Mouse (Mus musculus): Measurements from ENCODE around the gene Loxl3. TPM values are rescaled to one million over a fixed set of nuclear protein-coding genes. Genes with fewer than 3 reads are reported as not detected.

Gene Loxl3
- polyA plus RNA-seq, 1 experiment from 2014 or later, result 6.2 TPM

GRCm38 (mm10) chr6:83019044-83019443 lies 14.9 kb upstream of the Loxl3 start:
- H3K27me3 ChIP-seq (ENCODE audit: control insufficient read depth, insufficient read depth, low read length), result no peaks in the 10 kb centered on the region
- H3K9ac ChIP-seq (ENCODE audit: low read length), result no peak overlapping the region
- H3K27ac ChIP-seq (replicated peaks in 1 of 2; ENCODE audit: control insufficient read depth in 1 of 2, insufficient read depth in 1 of 2, low read depth in 2 of 2, low read length in 2 of 2), result no peak overlapping the region
- H3K4me3 ChIP-seq (ENCODE audit: control insufficient read depth in 1 of 2, insufficient read depth in 1 of 2, low read depth in 1 of 2, low read length in 2 of 2), result no peak overlapping the region
- no peaks in the 10 kb centered on the region for H3K9me3 ChIP-seq (ENCODE audit: control insufficient read depth, low read length)
- no peaks in the 10 kb centered on the region for H3K36me3 ChIP-seq (ENCODE audit: control insufficient read depth, insufficient read depth, low read length)
- no peak for ATAC-seq (ENCODE audit: insufficient number of reproducible peaks, insufficient read depth, low FRiP score, low read depth)
- H3K4me2 ChIP-seq (ENCODE audit: low read length), result no peak overlapping the region
- WGBS, result 63% methylated on average over 3 of the region's 3 CpGs
- peaks cover 3 to 7% of the 10 kb centered on the region in 2 experiments; a peak in 3 of 4 replicates for H3K4me1 ChIP-seq (ENCODE audit: control insufficient read depth in 2 of 2, insufficient read depth in 2 of 2, low read length in 2 of 2)

GRCm38 (mm10) chr6:83020121-83020520 lies 13.9 kb upstream of the Loxl3 start:
- no peaks in the 10 kb centered on the region for H3K9me3 ChIP-seq (ENCODE audit: control insufficient read depth, low read length)
- H3K27me3 ChIP-seq (ENCODE audit: control insufficient read depth, insufficient read depth, low read length), result no peaks in the 10 kb centered on the region
- ATAC-seq (ENCODE audit: insufficient number of reproducible peaks, insufficient read depth, low FRiP score, low read depth), result no peak
- peaks cover 0 to 7% of the 10 kb centered on the region in 2 experiments; a peak in 1 of 4 replicates for H3K4me1 ChIP-seq (ENCODE audit: control insufficient read depth in 2 of 2, insufficient read depth in 2 of 2, low read length in 2 of 2)
- H3K27ac ChIP-seq (replicated peaks in 1 of 2; ENCODE audit: control insufficient read depth in 1 of 2, insufficient read depth in 1 of 2, low read depth in 2 of 2, low read length in 2 of 2), result no peak overlapping the region
- H3K9ac ChIP-seq (ENCODE audit: low read length), result no peak overlapping the region
- no peak overlapping the region for H3K4me2 ChIP-seq (ENCODE audit: low read length)
- H3K4me3 ChIP-seq (ENCODE audit: control insufficient read depth in 1 of 2, insufficient read depth in 1 of 2, low read depth in 1 of 2, low read length in 2 of 2), result no peak overlapping the region
- WGBS, result 92% methylated on average over 6 of the region's 6 CpGs
- no peaks in the 10 kb centered on the region for H3K36me3 ChIP-seq (ENCODE audit: control insufficient read depth, insufficient read depth, low read length)

GRCm38 (mm10) chr6:83020836-83021593 lies 13.0 kb upstream of the Loxl3 start:
- Histone ChIP-seq H3K27me3 (ENCODE audit: control insufficient read depth, insufficient read depth, low read length) (no peaks in the 10 kb centered on the region), H3K36me3 (ENCODE audit: control insufficient read depth, insufficient read depth, low read length) (no peaks in the 10 kb centered on the region), H3K4me2 (ENCODE audit: low read length) (no peak overlapping the region), H3K4me1 (ENCODE audit: control insufficient read depth in 2 of 2, insufficient read depth in 2 of 2, low read length in 2 of 2) (peaks cover 0 to 7% of the 10 kb centered on the region in 2 experiments; a peak in 1 of 4 replicates), H3K9ac (ENCODE audit: low read length) (no peak overlapping the region), H3K9me3 (ENCODE audit: control insufficient read depth, low read length) (no peaks in the 10 kb centered on the region), H3K4me3 (ENCODE audit: control insufficient read depth in 1 of 2, insufficient read depth in 1 of 2, low read depth in 1 of 2, low read length in 2 of 2) (no peak overlapping the region), H3K27ac (replicated peaks in 1 of 2; ENCODE audit: control insufficient read depth in 1 of 2, insufficient read depth in 1 of 2, low read depth in 2 of 2, low read length in 2 of 2) (no peak overlapping the region)
- ATAC-seq (ENCODE audit: insufficient number of reproducible peaks, insufficient read depth, low FRiP score, low read depth), result no peak
- 71% methylated on average over 4 of the region's 4 CpGs for WGBS

- Histone ChIP-seq H3K27ac (replicated peaks in 1 of 2; ENCODE audit: control insufficient read depth in 1 of 2, insufficient read depth in 1 of 2, low read depth in 2 of 2, low read length in 2 of 2) (no peak overlapping the region), H3K9ac (ENCODE audit: low read length) (no peak overlapping the region), H3K4me3 (ENCODE audit: control insufficient read depth in 1 of 2, insufficient read depth in 1 of 2, low read depth in 1 of 2, low read length in 2 of 2) (no peak overlapping the region), H3K27me3 (ENCODE audit: control insufficient read depth, insufficient read depth, low read length) (peaks cover 4% of the 10 kb centered on the region; the same call in 1 of the 2 replicates), H3K4me1 (ENCODE audit: control insufficient read depth in 2 of 2, insufficient read depth in 2 of 2, low read length in 2 of 2) (peaks cover 0 to 6% of the 10 kb centered on the region in 2 experiments; a peak in 1 of 4 replicates), H3K36me3 (ENCODE audit: control insufficient read depth, insufficient read depth, low read length) (no peaks in the 10 kb centered on the region), H3K4me2 (ENCODE audit: low read length) (no peak overlapping the region), H3K9me3 (ENCODE audit: control insufficient read depth, low read length) (no peaks in the 10 kb centered on the region)
- 74% methylated on average over 9 of the region's 9 CpGs for WGBS
- ATAC-seq (ENCODE audit: insufficient number of reproducible peaks, insufficient read depth, low FRiP score, low read depth), result no peak
These were observed 11.0 kb upstream of the Loxl3 start for GRCm38 (mm10) chr6:83023008-83023407.

GRCm38 (mm10) chr6:83023786-83024185 lies 10.2 kb upstream of the Loxl3 start:
- WGBS, result 86% methylated on average over 2 of the region's 2 CpGs
- peaks cover 0 to 6% of the 10 kb centered on the region in 2 experiments; a peak in 1 of 4 replicates for H3K4me1 ChIP-seq (ENCODE audit: control insufficient read depth in 2 of 2, insufficient read depth in 2 of 2, low read length in 2 of 2)
- no peaks in the 10 kb centered on the region for H3K9me3 ChIP-seq (ENCODE audit: control insufficient read depth, low read length)
- no peak overlapping the region for H3K9ac ChIP-seq (ENCODE audit: low read length)
- H3K27ac ChIP-seq (replicated peaks in 1 of 2; ENCODE audit: control insufficient read depth in 1 of 2, insufficient read depth in 1 of 2, low read depth in 2 of 2, low read length in 2 of 2), result no peak overlapping the region
- H3K36me3 ChIP-seq (ENCODE audit: control insufficient read depth, insufficient read depth, low read length), result no peaks in the 10 kb centered on the region
- H3K4me3 ChIP-seq (ENCODE audit: control insufficient read depth in 1 of 2, insufficient read depth in 1 of 2, low read depth in 1 of 2, low read length in 2 of 2), result no peak overlapping the region
- H3K27me3 ChIP-seq (ENCODE audit: control insufficient read depth, insufficient read depth, low read length), result peaks cover 10% of the 10 kb centered on the region
- H3K4me2 ChIP-seq (ENCODE audit: low read length), result no peak overlapping the region
- ATAC-seq (ENCODE audit: insufficient number of reproducible peaks, insufficient read depth, low FRiP score, low read depth), result no peak

- peaks cover 16% of the 10 kb centered on the region for H3K27me3 ChIP-seq (ENCODE audit: control insufficient read depth, insufficient read depth, low read length)
- H3K27ac ChIP-seq (replicated peaks in 1 of 2; ENCODE audit: control insufficient read depth in 1 of 2, insufficient read depth in 1 of 2, low read depth in 2 of 2, low read length in 2 of 2), result no peak overlapping the region
- peaks cover 0 to 6% of the 10 kb centered on the region in 2 experiments; a peak in 1 of 4 replicates for H3K4me1 ChIP-seq (ENCODE audit: control insufficient read depth in 2 of 2, insufficient read depth in 2 of 2, low read length in 2 of 2)
- 74% methylated on average over 4 of the region's 4 CpGs for WGBS
- H3K4me2 ChIP-seq (ENCODE audit: low read length), result no peak overlapping the region
- no peak for ATAC-seq (ENCODE audit: insufficient number of reproducible peaks, insufficient read depth, low FRiP score, low read depth)
- H3K9me3 ChIP-seq (ENCODE audit: control insufficient read depth, low read length), result no peaks in the 10 kb centered on the region
- no peak overlapping the region for H3K4me3 ChIP-seq (ENCODE audit: control insufficient read depth in 1 of 2, insufficient read depth in 1 of 2, low read depth in 1 of 2, low read length in 2 of 2)
- no peak overlapping the region for H3K9ac ChIP-seq (ENCODE audit: low read length)
- H3K36me3 ChIP-seq (ENCODE audit: control insufficient read depth, insufficient read depth, low read length), result no peaks in the 10 kb centered on the region
These were observed 9.6 kb upstream of the Loxl3 start for GRCm38 (mm10) chr6:83024421-83024820.

- H3K9ac ChIP-seq (ENCODE audit: low read length), result no peak overlapping the region
- peaks cover 16% of the 10 kb centered on the region for H3K27me3 ChIP-seq (ENCODE audit: control insufficient read depth, insufficient read depth, low read length)
- ATAC-seq (ENCODE audit: insufficient number of reproducible peaks, insufficient read depth, low FRiP score, low read depth), result no peak
These were observed 8.8 kb upstream of the Loxl3 start for GRCm38 (mm10) chr6:83025221-83025620.

More at GRCm38 (mm10) chr6:83025221-83025620, 8.8 kb upstream of the Loxl3 start:
- H3K27ac ChIP-seq (replicated peaks in 1 of 2; ENCODE audit: control insufficient read depth in 1 of 2, insufficient read depth in 1 of 2, low read depth in 2 of 2, low read length in 2 of 2), result no peak overlapping the region
- WGBS, result 93% methylated on average over 4 of the region's 4 CpGs
- H3K4me1 ChIP-seq (ENCODE audit: control insufficient read depth in 2 of 2, insufficient read depth in 2 of 2, low read length in 2 of 2), result peaks cover 3 to 13% of the 10 kb centered on the region in 2 experiments; a peak in 3 of 4 replicates
- H3K4me3 ChIP-seq (ENCODE audit: control insufficient read depth in 1 of 2, insufficient read depth in 1 of 2, low read depth in 1 of 2, low read length in 2 of 2), result no peak overlapping the region
- no peak overlapping the region for H3K4me2 ChIP-seq (ENCODE audit: low read length)
- H3K9me3 ChIP-seq (ENCODE audit: control insufficient read depth, low read length), result no peaks in the 10 kb centered on the region
- H3K36me3 ChIP-seq (ENCODE audit: control insufficient read depth, insufficient read depth, low read length), result no peaks in the 10 kb centered on the region

Data from heart, embryonic 14.5 days (tissue).